In genomic region chr16:3723231-3723630, GRCm38 (mm10) we compare ENCODE assay signal across 21 mouse cellular contexts. TPM values are rescaled to one million over a fixed set of nuclear protein-coding genes. Genes with fewer than 3 reads are reported as not detected.
DNase-seq lines count a peak whose midpoint lies in the region; ATAC-seq and TF ChIP-seq lines count a peak whose summit lies in the region.
"Had no signal": no experiment of that assay in that cellular context is flagged by ENCODE, and none has a peak within 500 bp of the region (broad histone marks: within the 10 kb centered on the region; RNA-seq: fewer than 3 reads in every experiment).

No protein-coding gene starts in this region.

- H3K9me3 ChIP-seq in heart, embryonic 10.5 days, result no peaks in the 10 kb centered on the region
- no peaks in the 10 kb centered on the region for H3K9me3 ChIP-seq in forebrain, embryonic 14.5 days (replicated peaks; ENCODE audit: control insufficient read depth, low read length)
- H3K9me3 ChIP-seq: heart, embryonic 12.5 days; limb, embryonic 10.5 days; liver, embryonic 13.5 days; midbrain, embryonic 15.5 days; neural tube, embryonic 15.5 days had no signal

- no peak overlapping the region for H3K27ac ChIP-seq in heart, embryonic 10.5 days
- no peak overlapping the region for H3K27ac ChIP-seq in forebrain, embryonic 14.5 days (ENCODE audit: low read depth, low read length)
- H3K27ac ChIP-seq: limb, embryonic 10.5 days; liver, embryonic 13.5 days; midbrain, embryonic 15.5 days; neural tube, embryonic 15.5 days had no signal

- DNase-seq in Muller cell, postnatal 12 days (ENCODE audit: inconsistent ontology term), result peak; percentile 93
- peak; percentile 80 for DNase-seq in fibroblast of lung, adult 2 months (ENCODE audit: low read depth)
- DNase-seq in cerebellum, adult 9-10 months, result no peak
- DNase-seq in heart, embryonic 10.5 days (ENCODE audit: low spot score), result no peak
- DNase-seq in forebrain, embryonic 14.5 days (ENCODE audit: low spot score), result no peak
- DNase-seq: cerebellum, postnatal 25 days; forebrain, postnatal 0 days; gastrocnemius, postnatal 25 days; kidney, postnatal 14 days; liver, embryonic 13.5 days; right cerebral cortex, adult 18-20 months; thymus, postnatal 14 days had no signal

- H3ac ChIP-seq in C2C12 (ENCODE audit: control insufficient read depth, insufficient read length, low read depth), result no peak overlapping the region
- H3ac ChIP-seq in myocyte (ENCODE audit: control insufficient read depth, insufficient read length), result no peak overlapping the region

- no peak for ATAC-seq in forebrain, embryonic 14.5 days
- ATAC-seq: forebrain, postnatal 0 days; intestine, postnatal 0 days; midbrain, embryonic 15.5 days had no signal

- H3K9ac ChIP-seq in forebrain, embryonic 14.5 days (ENCODE audit: low read length), result no peak overlapping the region
- H3K9ac ChIP-seq: forebrain, postnatal 0 days; heart, embryonic 12.5 days; liver, embryonic 13.5 days; midbrain, embryonic 15.5 days; neural tube, embryonic 15.5 days had no signal

- H3K36me3 ChIP-seq in C2C12 (ENCODE audit: control insufficient read depth, insufficient read depth), result no peaks in the 10 kb centered on the region
- no peaks in the 10 kb centered on the region for H3K36me3 ChIP-seq in myocyte (ENCODE audit: control insufficient read depth, insufficient read depth)
- no peaks in the 10 kb centered on the region for H3K36me3 ChIP-seq in heart, embryonic 10.5 days
- H3K36me3 ChIP-seq in forebrain, embryonic 14.5 days (ENCODE audit: control insufficient read depth, insufficient read depth, low read length), result no peaks in the 10 kb centered on the region
- H3K36me3 ChIP-seq: heart, embryonic 12.5 days; limb, embryonic 10.5 days; liver, embryonic 13.5 days; midbrain, embryonic 15.5 days; neural tube, embryonic 15.5 days had no signal

- no peaks in the 10 kb centered on the region for H3K79me3 ChIP-seq in C2C12 (ENCODE audit: low read depth)

- WGBS in heart, embryonic 10.5 days, result 69% methylated on average over 3 of the region's 3 CpGs
- WGBS in forebrain, embryonic 14.5 days, result 75% methylated on average over 3 of the region's 3 CpGs

- H3K4me1 ChIP-seq in heart, embryonic 10.5 days, result no peaks in the 10 kb centered on the region
- H3K4me1 ChIP-seq in forebrain, embryonic 14.5 days (ENCODE audit: control insufficient read depth, insufficient read depth, low read length), result no peaks in the 10 kb centered on the region
- H3K4me1 ChIP-seq: heart, embryonic 12.5 days; limb, embryonic 10.5 days; liver, embryonic 13.5 days; midbrain, embryonic 15.5 days; neural tube, embryonic 15.5 days had no signal

- no peaks in the 10 kb centered on the region for H3K79me2 ChIP-seq in C2C12 (ENCODE audit: control insufficient read depth, insufficient read depth)
- no peaks in the 10 kb centered on the region for H3K79me2 ChIP-seq in myocyte (ENCODE audit: control insufficient read depth, insufficient read depth)

- peak overlapping the region; percentile 56 for H3K4me2 ChIP-seq in myocyte (ENCODE audit: low read depth)
- H3K4me2 ChIP-seq in forebrain, embryonic 14.5 days (ENCODE audit: low read length), result no peak overlapping the region
- H3K4me2 ChIP-seq: heart, embryonic 12.5 days; liver, embryonic 13.5 days; midbrain, embryonic 15.5 days; neural tube, embryonic 15.5 days had no signal

- TF ChIP-seq POLR2A in myocyte (IDR thresholded peaks at IDR 0.05; ENCODE audit: insufficient read length, low read depth), result peak; percentile 53

- TF ChIP-seq CTCF in C2C12 (IDR thresholded peaks at IDR 0.05; ENCODE audit: control insufficient read depth, insufficient read depth, insufficient read length), result no peak

- H3K27me3 ChIP-seq in C2C12 (ENCODE audit: control insufficient read depth, insufficient read depth, insufficient read length) (no peaks in the 10 kb centered on the region), myocyte (ENCODE audit: control insufficient read depth, insufficient read depth, insufficient read length) (no peaks in the 10 kb centered on the region)
- H3K27me3 ChIP-seq in heart, embryonic 10.5 days (ENCODE audit: insufficient read depth, poor library complexity, severe bottlenecking), result no peaks in the 10 kb centered on the region
- no peaks in the 10 kb centered on the region for H3K27me3 ChIP-seq in forebrain, embryonic 14.5 days (replicated peaks; ENCODE audit: control insufficient read depth, insufficient read depth, low read length)
- H3K27me3 ChIP-seq: heart, embryonic 12.5 days; liver, embryonic 13.5 days; midbrain, embryonic 15.5 days; neural tube, embryonic 15.5 days had no signal

- no peak overlapping the region for H3K4me3 ChIP-seq in C2C12 (ENCODE audit: insufficient read depth, poor library complexity, severe bottlenecking)
- H3K4me3 ChIP-seq in myocyte, result no peak overlapping the region
- no peak overlapping the region for H3K4me3 ChIP-seq in heart, embryonic 10.5 days
- H3K4me3 ChIP-seq in forebrain, embryonic 14.5 days (ENCODE audit: low read depth, low read length), result no peak overlapping the region
- H3K4me3 ChIP-seq: heart, embryonic 12.5 days; limb, embryonic 10.5 days; liver, embryonic 13.5 days; midbrain, embryonic 15.5 days; neural tube, embryonic 15.5 days had no signal

TF ChIP-seq in C2C12, 6 proteins besides CTCF, POLR2A, EP300 and RAD21:
- peak; percentile 99 for TF ChIP-seq FOSL1 (IDR thresholded peaks at IDR 0.05; ENCODE audit: insufficient read depth, low read length, poor library complexity, severe bottlenecking)
- TF ChIP-seq CEBPB (IDR thresholded peaks at IDR 0.05; ENCODE audit: low read depth), result peak; percentile 84
- peak; percentile 12 for TF ChIP-seq MAX (IDR thresholded peaks at IDR 0.05)
- TF ChIP-seq MYOG (IDR thresholded peaks at IDR 0.05; ENCODE audit: control insufficient read depth, extremely low read depth, insufficient read length), result no peak
- peak; percentile 90 for TF ChIP-seq MYOD1 (IDR thresholded peaks at IDR 0.05; ENCODE audit: control insufficient read depth, insufficient read length, low read depth)
- no peak for TF ChIP-seq USF1 (IDR thresholded peaks at IDR 0.05; ENCODE audit: low read depth)

TF ChIP-seq in myocyte, 11 proteins besides CTCF, POLR2A, EP300 and RAD21:
- no peak for TF ChIP-seq USF1 (IDR thresholded peaks at IDR 0.05; ENCODE audit: low read depth)
- peak in 2 of 3 experiments; percentile 89 to 93 for TF ChIP-seq MYOD1 (IDR thresholded peaks at IDR 0.05; ENCODE audit: control insufficient read depth in 1 of 3, insufficient read length in 2 of 3, low read depth in 2 of 3)
- TF ChIP-seq TCF3 (IDR thresholded peaks at IDR 0.05; ENCODE audit: insufficient read length, low read depth), result peak; percentile 28
- TF ChIP-seq MYOG (IDR thresholded peaks at IDR 0.05; ENCODE audit: control insufficient read depth in 1 of 3, insufficient read depth in 1 of 3, insufficient read length in 2 of 3, low read depth in 2 of 3), result peak; percentile 34 to 94 (median 62)
- peak; percentile 86 for TF ChIP-seq CEBPB (IDR thresholded peaks at IDR 0.05; ENCODE audit: insufficient read depth, poor library complexity, severe bottlenecking)
- no peak for TF ChIP-seq POLR2AphosphoS2 (IDR thresholded peaks at IDR 0.05; ENCODE audit: insufficient read length, low read depth)
- no peak for TF ChIP-seq MAX (IDR thresholded peaks at IDR 0.05; ENCODE audit: low read depth)
- no peak for TF ChIP-seq E2F4 (IDR thresholded peaks at IDR 0.05; ENCODE audit: insufficient read depth)
- TF ChIP-seq SRF (IDR thresholded peaks at IDR 0.05; ENCODE audit: control insufficient read depth, insufficient read length, low read depth), result no peak
- peak; percentile 42 for TF ChIP-seq TCF12 (IDR thresholded peaks at IDR 0.05; ENCODE audit: insufficient read depth, poor library complexity, severe bottlenecking)
- TF ChIP-seq REST (IDR thresholded peaks at IDR 0.05; ENCODE audit: insufficient read depth, insufficient read length), result no peak

RNA-seq across cellular contexts. Expression of gene Mefv, which starts 5.3 kb away (rescaled TPM):
- polyA plus RNA-seq in C2C12 (2012; fragmentation: generic; extraction: Trizol) (not detected), myocyte (2012; fragmentation: generic; extraction: Trizol) (not detected)
- not detected in 2 replicates for polyA plus RNA-seq in heart, embryonic 10.5 days (2016; fragmentation: Nextera tagmentation; extraction: Ambion mirVana)
- polyA plus RNA-seq in forebrain, embryonic 14.5 days (2014; fragmentation: Nextera tagmentation; extraction: Ambion mirVana), result not detected in 2 replicates
- polyA plus RNA-seq: embryonic facial prominence, embryonic 14.5 days; forebrain, postnatal 0 days; heart, embryonic 12.5 days; hindbrain, embryonic 11.5 days; limb, embryonic 10.5 days; midbrain, embryonic 15.5 days; neural tube, embryonic 15.5 days had no signal

RNA-seq across cellular contexts. Expression of gene Zfp263, which starts 20.7 kb away (rescaled TPM):
- polyA plus RNA-seq in C2C12 (2012; fragmentation: generic; extraction: Trizol), result not detected
- polyA plus RNA-seq in myocyte (2012; fragmentation: generic; extraction: Trizol), result 0.01 TPM
- 33.9 and 36.3 TPM in 2 replicates for polyA plus RNA-seq in heart, embryonic 10.5 days (2016; fragmentation: Nextera tagmentation; extraction: Ambion mirVana)
- polyA plus RNA-seq in forebrain, embryonic 14.5 days (2014; fragmentation: Nextera tagmentation; extraction: Ambion mirVana), result 27.3 and 30.9 TPM in 2 replicates

Comparison
In these comparisons a context has a peak if more than half of its experiments do, and no peak if none do; other contexts are left out.
1. DNase-seq: peak in Muller cell, postnatal 12 days (single experiment) and fibroblast of lung, adult 2 months (single experiment); none in cerebellum, adult 9-10 months (single experiment), heart, embryonic 10.5 days (single experiment) and forebrain, embryonic 14.5 days (single experiment).
2. RNA of gene Zfp263, which starts 20.7 kb away (polyA plus RNA-seq): 33.9 to 36.3 TPM in heart, embryonic 10.5 days and 27.3 to 30.9 TPM in forebrain, embryonic 14.5 days; 0.01 TPM in myocyte (single experiment) and not detected in C2C12 (single experiment); every median in the first group is over 10 times any median in the second.